Mouse (Mus musculus) forebrain, embryonic 16.5 days (tissue): ENCODE results near the gene Msx2. TPM values are rescaled to one million over a fixed set of nuclear protein-coding genes. Genes with fewer than 3 reads are reported as not detected.

Experiments
- ATAC-seq: fragments of 200-750 bp; cut with Nextera tagmentation; 2 replicates; pipeline ENCODE4 v1.8.0; 2017; ENCODE audit warnings: mild to moderate bottlenecking, moderate library complexity
- H3K27ac ChIP-seq: fragments of 300-500 bp; sonication (generic); 2 replicates; pipeline ENCODE4 v1.5.1; 2014; ENCODE audit warnings: low read length, control low read depth
- H3K27me3 ChIP-seq: fragments of 300-500 bp; sonication (generic); replicated peaks from 2 replicates; pipeline ENCODE4 v1.6.1; 2014; ENCODE audit warnings: low read length; ENCODE audit not compliant: control insufficient read depth, insufficient read depth
- H3K36me3 ChIP-seq: fragments of 300-500 bp; sonication (generic); 2 replicates; pipeline ENCODE4 v1.6.1; 2014; ENCODE audit not compliant: control insufficient read depth, insufficient read depth
- H3K4me1 ChIP-seq: fragments of 300-500 bp; sonication (generic); replicated peaks from 2 replicates; pipeline ENCODE4 v1.6.1; 2014; ENCODE audit warnings: low read length; ENCODE audit not compliant: control insufficient read depth, insufficient read depth
- H3K4me2 ChIP-seq: fragments of 300-500 bp; sonication (generic); 2 replicates; pipeline ENCODE4 v1.6.1; 2014; ENCODE audit warnings: mild to moderate bottlenecking, low read length, control low read depth
- H3K4me3 ChIP-seq: fragments of 300-500 bp; sonication (generic); replicated peaks from 2 replicates; pipeline ENCODE4 v1.5.1; 2014; ENCODE audit warnings: mild to moderate bottlenecking, low read length, control low read depth
- H3K9ac ChIP-seq: fragments of 300-500 bp; sonication (generic); replicated peaks from 2 replicates; pipeline ENCODE4 v1.6.1; 2014; ENCODE audit warnings: low read depth, low read length, control low read depth
- H3K9me3 ChIP-seq: fragments of 300-500 bp; sonication (generic); 2 replicates; pipeline ENCODE4 v1.6.1; 2016; ENCODE audit warnings: low read length; ENCODE audit not compliant: control insufficient read depth
- WGBS: fragments of 180-500 bp; shearing (Covaris S2); extraction: QIAGEN DNeasy Blood & Tissue Kit; methylation state at CpG from one replicate; pipeline ENCODE4 v1.1.7; 2014; 5-methylcytosine and 5-hydroxymethylcytosine counted together
- polyA plus RNA-seq: library from polyadenylated mRNA; unstranded; fragments of >200 nt; fragmentation: Nextera tagmentation; extraction: Ambion mirVana; gene quantifications from 2 replicates; pipeline ENCODE4 v1.2.1, GENCODE M21; 2015

Gene Msx2
- polyA plus RNA-seq, 1 experiment from 2014 or later: 0.38 TPM

- 20% methylated on average over 5 of the region's 5 CpGs for WGBS
- no peak overlapping the region for H3K9ac ChIP-seq
- no peak overlapping the region for H3K27ac ChIP-seq
- H3K4me3 ChIP-seq: no peak overlapping the region
- no peak for ATAC-seq
- H3K4me2 ChIP-seq: no peak overlapping the region
- no peaks in the 10 kb centered on the region for H3K9me3 ChIP-seq
- H3K4me1 ChIP-seq: peaks cover 11% of the 10 kb centered on the region
- no peaks in the 10 kb centered on the region for H3K36me3 ChIP-seq
- peaks cover 87% of the 10 kb centered on the region for H3K27me3 ChIP-seq
These were observed 3.1 kb downstream of the Msx2 start for GRCm38 (mm10) chr13:53469756-53470155.

DNA sequence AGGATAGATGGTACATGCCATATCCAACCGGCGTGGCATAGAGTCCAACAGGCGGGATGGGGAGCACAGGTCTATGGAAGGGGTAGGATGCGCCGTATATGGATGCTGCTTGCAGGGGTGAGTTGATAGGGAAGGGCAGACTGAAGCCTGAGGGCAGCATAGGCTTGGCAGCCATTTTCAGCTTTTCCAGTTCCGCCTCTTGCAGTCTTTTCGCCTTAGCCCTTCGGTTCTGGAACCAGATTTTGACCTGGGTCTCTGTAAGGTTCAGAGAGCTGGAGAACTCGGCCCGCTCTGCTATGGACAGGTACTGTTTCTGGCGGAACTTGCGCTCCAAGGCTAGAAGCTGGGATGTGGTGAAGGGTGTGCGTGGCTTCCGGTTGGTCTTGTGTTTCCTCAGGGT lies 4.7 kb downstream of the Msx2 start:
- H3K9me3 ChIP-seq: no peaks in the 10 kb centered on the region
- no peak overlapping the region for H3K9ac ChIP-seq
- H3K36me3 ChIP-seq: no peaks in the 10 kb centered on the region
- ATAC-seq: no peak
- no peak overlapping the region for H3K4me3 ChIP-seq
- no peak overlapping the region for H3K4me2 ChIP-seq
- no peak overlapping the region for H3K27ac ChIP-seq
- peaks cover 85% of the 10 kb centered on the region for H3K27me3 ChIP-seq
- WGBS: 11% methylated on average over 14 of the region's 14 CpGs
- H3K4me1 ChIP-seq: peaks cover 11% of the 10 kb centered on the region

GRCm38 (mm10) chr13:53466189-53466866 lies 6.5 kb downstream of the Msx2 start:
- Histone ChIP-seq H3K9ac (no peak overlapping the region), H3K4me1 (peaks cover 8% of the 10 kb centered on the region), H3K4me3 (no peak overlapping the region), H3K4me2 (no peak overlapping the region), H3K27me3 (peaks cover 82% of the 10 kb centered on the region), H3K36me3 (no peaks in the 10 kb centered on the region), H3K9me3 (no peaks in the 10 kb centered on the region), H3K27ac (no peak overlapping the region)
- no peak for ATAC-seq
- WGBS: 2% methylated on average over 18 of the region's 18 CpGs

GRCm38 (mm10) chr13:53465191-53465820 lies 7.6 kb downstream of the Msx2 start:
- ATAC-seq: no peak
- no peak overlapping the region for H3K4me3 ChIP-seq
- H3K4me1 ChIP-seq: peaks cover 8% of the 10 kb centered on the region
- no peaks in the 10 kb centered on the region for H3K9me3 ChIP-seq
- H3K36me3 ChIP-seq: no peaks in the 10 kb centered on the region
- H3K9ac ChIP-seq: no peak overlapping the region
- H3K27me3 ChIP-seq: peaks cover 82% of the 10 kb centered on the region
- H3K4me2 ChIP-seq: no peak overlapping the region
- H3K27ac ChIP-seq: no peak overlapping the region
- 2% methylated on average over 26 of the region's 26 CpGs for WGBS

DNA sequence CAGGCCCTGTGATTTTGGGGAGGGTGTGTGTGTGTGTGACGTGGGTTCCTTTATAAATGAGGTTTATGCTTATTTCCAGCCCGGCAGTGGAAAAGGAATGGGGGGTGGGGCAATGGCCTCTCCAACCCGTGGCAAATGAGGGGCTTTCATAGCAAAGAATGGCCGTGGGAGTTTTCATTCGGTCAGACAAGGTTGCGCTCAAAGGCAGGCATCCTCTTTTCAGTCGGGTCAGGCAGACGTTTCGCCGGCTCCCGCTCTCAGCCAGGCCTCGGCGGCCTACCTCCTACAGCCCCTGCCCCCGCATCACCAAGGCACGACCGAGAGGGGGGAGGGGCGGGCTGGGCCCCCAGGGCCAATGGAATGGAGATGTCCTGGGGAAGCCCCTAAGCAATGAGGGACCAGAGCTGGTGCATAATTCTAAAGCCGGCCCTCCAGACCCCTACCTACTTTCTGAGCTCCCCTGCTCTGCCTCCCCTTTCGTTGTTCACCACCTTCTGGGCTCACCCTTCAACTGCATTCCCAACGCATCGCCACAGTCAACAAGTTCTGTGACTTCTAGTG lies 8.4 kb downstream of the Msx2 start:
- H3K27ac ChIP-seq: no peak overlapping the region
- no peaks in the 10 kb centered on the region for H3K9me3 ChIP-seq
- peaks cover 81% of the 10 kb centered on the region for H3K27me3 ChIP-seq
- H3K9ac ChIP-seq: no peak overlapping the region
- ATAC-seq: no peak
- 1% methylated on average over 20 of the region's 21 CpGs for WGBS
- no peaks in the 10 kb centered on the region for H3K36me3 ChIP-seq
- H3K4me2 ChIP-seq: no peak overlapping the region
- no peak overlapping the region for H3K4me3 ChIP-seq
- peaks cover 8% of the 10 kb centered on the region for H3K4me1 ChIP-seq

DNA sequence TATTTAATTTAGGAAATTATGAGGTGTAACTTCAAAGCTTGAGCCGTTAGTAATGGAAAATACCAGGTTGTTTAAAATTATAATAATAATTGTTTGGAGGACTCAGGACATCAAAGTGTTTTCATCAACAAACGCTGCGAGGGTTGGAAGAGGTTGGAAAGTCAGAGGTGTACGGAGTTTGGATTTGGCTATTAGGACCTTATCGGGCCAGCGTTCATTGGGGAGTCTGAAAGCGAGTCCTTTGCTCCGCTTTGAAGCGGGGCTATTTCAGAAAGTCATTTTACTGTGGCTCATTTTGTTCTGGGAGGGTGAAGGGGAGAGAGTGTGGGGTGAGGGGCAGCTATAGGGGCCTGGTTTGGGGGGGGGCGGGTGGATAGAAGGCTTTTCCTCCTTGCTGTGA lies 8.9 kb downstream of the Msx2 start:
- no peak for ATAC-seq
- H3K9me3 ChIP-seq: no peaks in the 10 kb centered on the region
- H3K4me3 ChIP-seq: no peak overlapping the region
- H3K36me3 ChIP-seq: no peaks in the 10 kb centered on the region
- H3K4me2 ChIP-seq: no peak overlapping the region
- H3K27ac ChIP-seq: no peak overlapping the region
- no peak overlapping the region for H3K9ac ChIP-seq
- 3% methylated on average over 10 of the region's 10 CpGs for WGBS
- H3K27me3 ChIP-seq: peaks cover 75% of the 10 kb centered on the region
- peaks cover 8% of the 10 kb centered on the region for H3K4me1 ChIP-seq

DNA sequence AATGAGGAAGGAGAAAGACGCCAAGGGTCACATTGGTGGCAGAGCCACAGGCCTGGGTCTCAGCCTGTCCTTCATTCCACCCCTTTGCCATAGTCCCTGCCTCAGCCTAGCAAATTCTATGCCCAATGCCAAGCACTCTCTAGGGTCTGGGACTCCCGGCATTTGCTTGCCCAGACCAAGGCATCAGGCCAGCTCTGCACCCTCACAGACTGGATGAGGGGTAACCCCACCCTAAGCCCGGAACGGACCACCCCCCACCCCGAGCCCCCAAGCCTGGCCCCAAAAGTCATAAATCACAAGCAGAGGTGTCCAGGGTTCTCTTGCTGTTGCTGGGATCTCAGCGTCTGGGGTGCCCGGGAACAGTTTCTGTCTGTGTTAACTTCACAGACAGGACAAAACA lies 9.8 kb downstream of the Msx2 start:
- ATAC-seq: no peak
- Histone ChIP-seq H3K9ac (no peak overlapping the region), H3K27ac (no peak overlapping the region), H3K27me3 (peaks cover 72% of the 10 kb centered on the region), H3K4me3 (no peak overlapping the region), H3K9me3 (no peaks in the 10 kb centered on the region), H3K36me3 (no peaks in the 10 kb centered on the region), H3K4me2 (no peak overlapping the region), H3K4me1 (peaks cover 8% of the 10 kb centered on the region)
- WGBS: 2% methylated on average over 7 of the region's 7 CpGs

GRCm38 (mm10) chr13:53462649-53462970 lies 10.3 kb downstream of the Msx2 start:
- H3K27ac ChIP-seq: no peak overlapping the region
- no peak overlapping the region for H3K9ac ChIP-seq
- peaks cover 8% of the 10 kb centered on the region for H3K4me1 ChIP-seq
- no peaks in the 10 kb centered on the region for H3K36me3 ChIP-seq
- under 1% methylated on average over 15 of the region's 15 CpGs for WGBS
- peaks cover 70% of the 10 kb centered on the region for H3K27me3 ChIP-seq
- peak overlapping the region; percentile 22 for H3K4me3 ChIP-seq
- H3K4me2 ChIP-seq: peak overlapping the region; percentile 34
- H3K9me3 ChIP-seq: no peaks in the 10 kb centered on the region
- no peak for ATAC-seq

DNA sequence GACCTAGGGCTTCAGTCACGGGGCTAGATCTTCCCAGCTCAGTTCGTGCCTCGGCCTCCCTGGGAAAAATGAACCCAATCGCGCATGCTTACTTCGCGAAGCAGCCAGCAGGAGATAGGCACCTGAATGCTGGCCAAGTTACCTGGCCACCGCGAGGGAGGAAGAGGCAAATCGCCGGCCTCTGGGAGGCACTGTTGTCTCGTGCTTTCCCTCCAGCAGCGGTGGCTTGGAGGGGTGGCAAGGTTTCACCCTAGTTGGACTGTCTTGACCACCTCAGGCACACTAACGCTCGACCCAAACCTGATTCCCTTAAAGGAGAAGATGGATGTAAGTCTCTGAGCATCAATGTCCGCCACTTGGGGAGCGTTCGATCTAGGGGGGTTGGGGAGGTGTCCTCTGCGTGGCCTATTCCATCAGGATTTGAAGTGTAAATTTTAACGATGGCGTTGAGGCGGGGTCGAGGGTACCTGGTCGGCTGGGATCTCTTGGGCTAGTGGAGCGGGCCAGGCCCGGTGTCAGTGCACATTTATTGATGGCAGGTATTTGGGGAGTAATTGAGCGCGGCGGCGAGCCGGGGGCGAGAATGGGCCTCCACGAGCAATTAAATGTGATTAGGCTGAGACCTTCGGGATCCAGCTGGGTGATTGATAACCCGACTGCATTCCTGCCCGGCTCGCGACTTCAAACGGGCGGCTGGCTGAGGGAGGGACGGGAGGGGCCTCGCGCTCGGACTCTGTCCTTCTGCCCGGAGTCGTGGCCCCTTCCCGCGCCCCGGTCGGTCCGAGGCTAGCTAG lies 10.8 kb downstream of the Msx2 start:
- Histone ChIP-seq H3K4me2 (peak overlapping the region; percentile 34), H3K9me3 (no peaks in the 10 kb centered on the region), H3K36me3 (no peaks in the 10 kb centered on the region), H3K9ac (0 out of 2 replicates have a peak overlapping the region, but pooled peaks have one; percentile 6), H3K4me3 (peak overlapping the region; percentile 22), H3K4me1 (peaks cover 8% of the 10 kb centered on the region), H3K27ac (no peak overlapping the region), H3K27me3 (peaks cover 70% of the 10 kb centered on the region)
- under 1% methylated on average over 51 of the region's 51 CpGs for WGBS
- no peak for ATAC-seq
